12 mouse cellular contexts compared by ENCODE assay signal in genomic region chr3:108701256-108701655, GRCm38 (mm10). TPM values are rescaled to one million over a fixed set of nuclear protein-coding genes. Genes with fewer than 3 reads are reported as not detected.
DNase-seq lines count a peak whose midpoint lies in the region; ATAC-seq and TF ChIP-seq lines count a peak whose summit lies in the region.
"Had no signal": no experiment of that assay in that cellular context is flagged by ENCODE, and none has a peak within 500 bp of the region (broad histone marks: within the 10 kb centered on the region; RNA-seq: fewer than 3 reads in every experiment).

No protein-coding gene starts in this region.

- no peaks in the 10 kb centered on the region for H3K27me3 ChIP-seq in embryonic facial prominence, embryonic 11.5 days (ENCODE audit: control insufficient read depth, insufficient read depth, low read length)
- H3K27me3 ChIP-seq in embryonic facial prominence, embryonic 10.5 days (replicated peaks; ENCODE audit: low read depth, poor library complexity, severe bottlenecking): no peaks in the 10 kb centered on the region
- H3K27me3 ChIP-seq: heart, embryonic 13.5 days; limb, embryonic 13.5 days had no signal

- H3K4me1 ChIP-seq in embryonic facial prominence, embryonic 11.5 days (ENCODE audit: control insufficient read depth, insufficient read depth, low read length): no peaks in the 10 kb centered on the region
- H3K4me1 ChIP-seq in embryonic facial prominence, embryonic 10.5 days: peaks cover 5% of the 10 kb centered on the region; the same call in 1 of the 2 replicates
- H3K4me1 ChIP-seq: heart, embryonic 13.5 days had no signal

- H3K9ac ChIP-seq in embryonic facial prominence, embryonic 11.5 days (replicated peaks; ENCODE audit: low read length): no peak overlapping the region
- H3K9ac ChIP-seq: heart, embryonic 13.5 days; limb, embryonic 13.5 days had no signal

- H3K4me2 ChIP-seq in embryonic facial prominence, embryonic 11.5 days (ENCODE audit: low read depth, low read length): no peak overlapping the region
- H3K4me2 ChIP-seq: heart, embryonic 13.5 days; limb, embryonic 13.5 days had no signal

- no peaks in the 10 kb centered on the region for H3K9me3 ChIP-seq in embryonic facial prominence, embryonic 11.5 days (replicated peaks; ENCODE audit: control insufficient read depth, low read length)
- no peaks in the 10 kb centered on the region for H3K9me3 ChIP-seq in embryonic facial prominence, embryonic 10.5 days
- H3K9me3 ChIP-seq: heart, embryonic 13.5 days; limb, embryonic 13.5 days had no signal

- no peak overlapping the region for H3K27ac ChIP-seq in embryonic facial prominence, embryonic 11.5 days (replicated peaks; ENCODE audit: low read depth, low read length)
- H3K27ac ChIP-seq in embryonic facial prominence, embryonic 10.5 days (replicated peaks): no peak overlapping the region
- no peak overlapping the region for H3K27ac ChIP-seq in layer of hippocampus, adult 2 months
- H3K27ac ChIP-seq: heart, embryonic 13.5 days; limb, embryonic 13.5 days had no signal

- no peaks in the 10 kb centered on the region; the same call in none of the 2 replicates for H3K36me3 ChIP-seq in embryonic facial prominence, embryonic 11.5 days (replicated peaks; ENCODE audit: control insufficient read depth, insufficient read depth, low read depth, low read length)
- peaks cover 92% of the 10 kb centered on the region for H3K36me3 ChIP-seq in embryonic facial prominence, embryonic 10.5 days (replicated peaks)

- peak; percentile 87 for TF ChIP-seq CTCF in layer of hippocampus, adult 2 months (conservative IDR thresholded peaks at IDR 0.05)

- no peak for ATAC-seq in embryonic facial prominence, embryonic 11.5 days (replicated peaks; ENCODE audit: insufficient number of reproducible peaks, low FRiP score, low TSS enrichment, low read depth)

- peak; percentile 48 for DNase-seq in embryonic facial prominence, embryonic 11.5 days (ENCODE audit: low spot score)
- no peak for DNase-seq in embryonic facial prominence, embryonic 10.5 days (ENCODE audit: low spot score)
- DNase-seq in layer of hippocampus, adult 2 months (ENCODE audit: low spot score in 2 of 2): no peak
- no peak for DNase-seq in layer of hippocampus, postnatal 36 days
- DNase-seq in 416B (ENCODE audit: low read depth): peak; percentile 56
- peak; percentile 19 for DNase-seq in brain, adult 2 months (ENCODE audit: low read depth, low spot score)
- DNase-seq in right cerebral cortex, postnatal 36 days (ENCODE audit: low spot score in 2 of 2): no peak
- DNase-seq in gastrocnemius, postnatal 4 days (ENCODE audit: low spot score in 2 of 2): no peak
- DNase-seq: layer of hippocampus, adult 9-11 months had no signal

- no peak overlapping the region for H3K4me3 ChIP-seq in embryonic facial prominence, embryonic 11.5 days (ENCODE audit: low read depth, low read length)
- no peak overlapping the region for H3K4me3 ChIP-seq in embryonic facial prominence, embryonic 10.5 days
- no peak overlapping the region for H3K4me3 ChIP-seq in layer of hippocampus, adult 2 months
- H3K4me3 ChIP-seq: heart, embryonic 13.5 days; limb, embryonic 13.5 days had no signal

- 70% methylated on average over 1 of the region's 1 CpGs for WGBS in embryonic facial prominence, embryonic 11.5 days
- 88% methylated on average over 1 of the region's 1 CpGs for WGBS in embryonic facial prominence, embryonic 10.5 days

RNA-seq across cellular contexts. Expression of gene Gpsm2, which starts 20.9 kb away (rescaled TPM):
- 99.1 and 99.3 TPM in 2 replicates for polyA plus RNA-seq in embryonic facial prominence, embryonic 11.5 days (2014; fragmentation: Nextera tagmentation; extraction: Ambion mirVana)
- 76.0 and 80.2 TPM in 2 replicates for polyA plus RNA-seq in embryonic facial prominence, embryonic 10.5 days (2016; fragmentation: Nextera tagmentation; extraction: Ambion mirVana)
- 10 to 100 TPM; 13.3 to 14.1 TPM for total RNA-seq in layer of hippocampus, adult 2 months (2021)
- total RNA-seq in layer of hippocampus, postnatal 36 days (2021): 10 to 100 TPM; 15.9 to 19.6 TPM
- 10 to 100 TPM; 32.0 to 37.6 TPM for total RNA-seq in gastrocnemius, postnatal 4 days (2021)

RNA-seq across cellular contexts. Expression of gene Aknad1, which starts 38.2 kb away (rescaled TPM):
- 0.15 and 0.20 TPM in 2 replicates for polyA plus RNA-seq in embryonic facial prominence, embryonic 11.5 days (2014; fragmentation: Nextera tagmentation; extraction: Ambion mirVana)
- polyA plus RNA-seq in embryonic facial prominence, embryonic 10.5 days (2016; fragmentation: Nextera tagmentation; extraction: Ambion mirVana): 0.06 TPM in 1 of 2 replicates, not detected in the other
- total RNA-seq in layer of hippocampus, adult 2 months (2021): under 1 TPM in 1 of 2 experiments, not detected in 1; 0.10 TPM
- under 1 TPM; 0.10 to 0.13 TPM for total RNA-seq in layer of hippocampus, postnatal 36 days (2021)
- total RNA-seq in gastrocnemius, postnatal 4 days (2021): 1 to 10 TPM; 1.2 to 1.3 TPM
- total RNA-seq: common myeloid progenitor, adult 5-6 weeks had no signal

RNA-seq across cellular contexts. Expression of gene Clcc1, which starts 47.5 kb away (rescaled TPM):
- 73.2 and 79.8 TPM in 2 replicates for polyA plus RNA-seq in embryonic facial prominence, embryonic 11.5 days (2014; fragmentation: Nextera tagmentation; extraction: Ambion mirVana)
- 66.6 and 68.2 TPM in 2 replicates for polyA plus RNA-seq in embryonic facial prominence, embryonic 10.5 days (2016; fragmentation: Nextera tagmentation; extraction: Ambion mirVana)
- total RNA-seq in layer of hippocampus, adult 2 months (2021): 10 to 100 TPM; 31.7 to 34.0 TPM
- 10 to 100 TPM; 29.1 to 29.4 TPM for total RNA-seq in layer of hippocampus, postnatal 36 days (2021)
- 10 to 100 TPM; 38.2 to 45.0 TPM for total RNA-seq in gastrocnemius, postnatal 4 days (2021)

Comparison
In these comparisons a context has a peak if more than half of its experiments do, and no peak if none do; other contexts are left out.
1. DNase-seq: peak in embryonic facial prominence, embryonic 11.5 days (single experiment), 416B (single experiment) and brain, adult 2 months (single experiment); none in embryonic facial prominence, embryonic 10.5 days (single experiment), layer of hippocampus, adult 2 months (0 of 2), layer of hippocampus, postnatal 36 days (0 of 2), right cerebral cortex, postnatal 36 days (0 of 2) and gastrocnemius, postnatal 4 days (0 of 2).